Mouse (Mus musculus): ENCODE data around the gene Fam129b. TPM values are rescaled to one million over a fixed set of nuclear protein-coding genes. Genes with fewer than 3 reads are reported as not detected.
A peak's percentile ranks its signal among the peaks of the same experiment; 100 is the strongest.

The Fam129b gene
- polyA plus RNA-seq, 2 experiments = 2.7 to 5.9 TPM

DNA sequence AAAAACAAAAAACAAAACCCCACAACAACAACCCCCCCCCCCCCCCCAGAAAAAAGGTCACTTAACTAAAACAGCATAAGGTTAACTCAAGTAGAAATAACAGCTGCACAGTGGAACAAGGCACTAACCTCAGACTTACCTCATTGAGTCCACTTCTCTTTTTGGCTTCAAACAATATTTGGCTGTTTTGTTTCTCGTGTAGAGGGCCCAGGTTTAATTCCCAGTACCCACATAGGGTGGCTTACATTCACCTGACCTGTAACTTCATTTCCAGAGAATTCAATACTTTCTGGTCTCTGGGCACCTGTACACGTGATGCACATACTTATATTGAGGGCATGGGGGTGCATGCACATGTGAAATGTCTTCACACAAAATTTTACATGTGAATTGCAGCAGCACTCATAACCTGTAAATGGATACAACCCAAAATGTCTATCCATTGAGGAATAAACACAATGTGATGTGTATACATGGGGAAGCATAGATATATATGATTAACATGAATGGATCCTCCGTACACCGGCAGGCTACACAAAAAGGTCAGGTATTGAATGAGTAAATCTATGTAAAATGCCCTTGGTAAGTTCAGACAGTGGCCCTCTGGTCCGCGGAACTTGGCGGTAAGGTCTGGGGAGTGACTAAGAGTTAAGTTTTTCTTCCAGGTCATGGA lies 89.7 kb downstream of the Fam129b start:
- Histone ChIP-seq H3K9ac (replicated peaks) (peak overlapping the region; percentile 92), H3K36me3 (replicated peaks; ENCODE audit: control insufficient read depth, insufficient read depth, low read depth) (peaks cover 19% of the 10 kb centered on the region), H3K27me3 (ENCODE audit: control insufficient read depth, insufficient read depth, low read length) (no peaks in the 10 kb centered on the region), H3K4me3 (ENCODE audit: insufficient read depth in 1 of 2, low read depth in 2 of 2, low read length in 2 of 2) (peak overlapping the region in 1 of 2 experiments; percentile 80; a peak in 2 of 4 replicates), H3K4me2 (ENCODE audit: low read depth) (peak overlapping the region; percentile 89), H3K4me1 (replicated peaks; ENCODE audit: control insufficient read depth in 2 of 2, insufficient read depth in 2 of 2, low read length in 1 of 2) (peaks cover 11 to 24% of the 10 kb centered on the region in 2 experiments), H3K27ac (peak overlapping the region; percentile 86), H3K9me3 (ENCODE audit: control insufficient read depth, low read length) (no peaks in the 10 kb centered on the region)
- TF ChIP-seq CTCF (IDR thresholded peaks at IDR 0.05; ENCODE audit: low read depth) (no peak), EP300 (IDR thresholded peaks at IDR 0.05; ENCODE audit: low read depth) (no peak)
- WGBS (ENCODE audit: insufficient replicate concordance) = 8% methylated on average over 7 of the region's 7 CpGs
- ATAC-seq (ENCODE audit: insufficient read depth) (no peak), DNase-seq (ENCODE audit: low read depth in 3 of 3, low spot score in 3 of 3) (no peak)

DNA sequence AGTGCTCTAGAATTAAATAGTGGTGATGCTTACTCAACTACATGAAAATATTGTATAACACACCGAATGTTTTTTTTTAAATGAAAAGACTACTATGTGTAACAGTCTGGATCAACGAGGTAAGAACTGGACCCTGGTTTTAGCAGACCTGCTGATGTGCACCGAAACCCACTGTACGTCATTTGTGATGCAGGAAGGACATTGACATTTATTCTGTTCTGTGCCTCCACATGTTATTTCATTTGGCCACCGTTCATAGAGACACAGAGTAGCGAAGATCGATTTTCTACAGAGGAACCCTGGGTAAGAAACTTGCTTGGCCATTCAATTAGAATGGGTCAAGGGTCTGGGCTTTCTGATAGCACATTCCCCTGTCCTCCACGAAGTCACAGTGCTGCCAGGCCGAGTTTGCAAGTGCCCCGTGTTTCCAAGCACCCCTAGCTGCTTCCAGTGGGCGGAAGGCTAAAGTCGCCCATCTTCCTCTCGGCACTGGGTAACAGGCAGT lies 90.3 kb downstream of the Fam129b start:
- Histone ChIP-seq H3K27me3 (ENCODE audit: control insufficient read depth, insufficient read depth, low read length) (no peaks in the 10 kb centered on the region), H3K4me1 (replicated peaks; ENCODE audit: control insufficient read depth in 2 of 2, insufficient read depth in 2 of 2, low read length in 1 of 2) (peaks cover 11 to 20% of the 10 kb centered on the region in 2 experiments), H3K27ac (peak overlapping the region; percentile 86), H3K4me3 (ENCODE audit: insufficient read depth in 1 of 2, low read depth in 2 of 2, low read length in 2 of 2) (peak overlapping the region; percentile 74 to 80), H3K9ac (replicated peaks) (peak overlapping the region; percentile 92), H3K4me2 (ENCODE audit: low read depth) (peak overlapping the region; percentile 89), H3K9me3 (ENCODE audit: control insufficient read depth, low read length) (no peaks in the 10 kb centered on the region), H3K36me3 (replicated peaks; ENCODE audit: control insufficient read depth, insufficient read depth, low read depth) (peaks cover 19% of the 10 kb centered on the region)
- ATAC-seq (ENCODE audit: insufficient read depth) (no peak), DNase-seq (ENCODE audit: low read depth in 3 of 3, low spot score in 3 of 3) (no peak)
- no peak for TF ChIP-seq EP300 (IDR thresholded peaks at IDR 0.05; ENCODE audit: low read depth)
- no peak for TF ChIP-seq CTCF (IDR thresholded peaks at IDR 0.05; ENCODE audit: low read depth)
- WGBS (ENCODE audit: insufficient replicate concordance) = 4% methylated on average over 13 of the region's 13 CpGs

DNA sequence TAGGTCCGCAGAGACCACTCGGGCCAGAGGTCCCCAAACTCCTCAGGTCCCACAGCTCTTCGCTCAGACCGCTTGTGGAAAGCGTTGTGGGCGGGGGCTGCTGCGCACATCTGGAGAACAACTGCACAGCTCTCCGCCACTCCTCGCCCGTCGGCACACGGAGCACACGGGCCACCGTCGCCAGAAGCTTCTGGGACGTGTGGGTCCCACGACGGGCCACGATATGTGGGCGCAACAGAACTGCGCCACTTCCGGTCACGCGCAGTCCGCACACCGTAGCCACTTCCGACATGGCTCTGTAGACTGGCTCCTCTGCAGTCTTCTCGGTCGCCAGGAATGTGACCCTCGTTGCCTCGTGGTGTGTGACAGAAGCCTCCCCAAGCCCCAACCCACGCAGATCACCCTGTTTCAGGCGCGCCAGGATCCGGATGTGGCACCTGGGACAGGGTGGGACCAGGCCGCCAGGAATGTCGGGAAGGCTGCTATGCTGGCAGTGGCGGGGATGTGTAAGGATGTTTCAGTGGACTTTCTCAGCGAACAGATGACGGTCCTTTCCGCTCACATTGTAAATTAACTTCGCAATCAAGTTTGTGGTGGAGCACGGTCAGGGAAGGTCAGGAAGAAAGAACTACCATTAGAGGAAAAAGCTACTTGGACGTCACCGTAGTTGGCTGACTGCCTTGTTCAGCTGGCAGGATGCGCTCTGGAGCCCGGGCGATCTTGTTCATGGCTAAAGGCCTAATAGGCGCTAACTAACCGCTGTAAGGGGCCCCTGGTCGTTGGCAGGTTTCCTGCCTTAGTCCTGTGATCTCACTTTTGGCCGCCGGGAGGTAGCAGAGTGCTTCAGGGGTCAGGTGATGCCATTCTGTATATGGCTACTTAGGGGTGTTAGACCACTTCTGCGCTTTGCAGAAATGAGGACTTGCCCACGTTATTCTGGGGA lies 91.0 kb downstream of the Fam129b start:
- peaks cover 11 to 20% of the 10 kb centered on the region in 2 experiments for H3K4me1 ChIP-seq (replicated peaks; ENCODE audit: control insufficient read depth in 2 of 2, insufficient read depth in 2 of 2, low read length in 1 of 2)
- H3K4me2 ChIP-seq (ENCODE audit: low read depth) = peak overlapping the region; percentile 89
- under 1% methylated on average over 55 of the region's 55 CpGs for WGBS (ENCODE audit: insufficient replicate concordance)
- peak overlapping the region; percentile 86 for H3K27ac ChIP-seq
- peaks cover 19% of the 10 kb centered on the region for H3K36me3 ChIP-seq (replicated peaks; ENCODE audit: control insufficient read depth, insufficient read depth, low read depth)
- no peaks in the 10 kb centered on the region for H3K9me3 ChIP-seq (ENCODE audit: control insufficient read depth, low read length)
- H3K27me3 ChIP-seq (ENCODE audit: control insufficient read depth, insufficient read depth, low read length) = no peaks in the 10 kb centered on the region
- ATAC-seq (ENCODE audit: insufficient read depth) (peak; percentile 80), DNase-seq (ENCODE audit: low read depth in 3 of 3, low spot score in 3 of 3) (peak; percentile 66 to 70 (median 68))
- H3K9ac ChIP-seq (replicated peaks) = peak overlapping the region; percentile 92
- no peak for TF ChIP-seq EP300 (IDR thresholded peaks at IDR 0.05; ENCODE audit: low read depth)
- TF ChIP-seq CTCF (IDR thresholded peaks at IDR 0.05; ENCODE audit: low read depth) = peak; percentile 83
- peak overlapping the region; percentile 74 to 80 for H3K4me3 ChIP-seq (ENCODE audit: insufficient read depth in 1 of 2, low read depth in 2 of 2, low read length in 2 of 2)

DNA sequence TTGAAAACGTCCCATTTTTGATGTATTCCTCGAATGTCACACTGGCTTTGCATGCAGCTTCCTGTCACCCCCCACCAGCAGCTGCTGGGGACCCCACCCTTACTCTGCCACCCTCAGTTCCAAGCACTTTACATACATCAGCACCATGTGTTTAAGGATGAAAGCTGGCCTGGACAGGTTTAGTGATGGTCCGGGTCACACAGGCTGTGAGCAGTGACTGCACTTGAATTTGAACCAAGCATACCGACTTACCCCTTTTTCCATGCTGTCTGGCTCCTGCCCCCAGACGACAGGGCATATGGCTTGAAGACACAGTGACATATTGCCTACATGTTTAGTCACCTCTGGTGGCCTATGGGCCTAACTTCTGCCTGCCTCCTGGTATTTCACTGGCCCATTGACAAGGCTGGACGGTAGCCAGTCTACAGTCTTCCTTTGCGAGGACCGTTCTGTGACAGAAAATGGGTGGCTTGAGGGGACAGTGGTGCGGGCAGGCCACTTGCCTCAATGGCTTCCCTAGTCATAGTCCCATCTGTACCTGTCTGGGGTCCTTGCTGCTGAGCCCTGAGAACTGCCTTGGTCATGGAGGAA lies 92.2 kb downstream of the Fam129b start:
- no peak for TF ChIP-seq CTCF (IDR thresholded peaks at IDR 0.05; ENCODE audit: low read depth)
- no peak for TF ChIP-seq EP300 (IDR thresholded peaks at IDR 0.05; ENCODE audit: low read depth)
- Histone ChIP-seq H3K27me3 (ENCODE audit: control insufficient read depth, insufficient read depth, low read length) (no peaks in the 10 kb centered on the region), H3K27ac (no peak overlapping the region), H3K4me2 (ENCODE audit: low read depth) (peak overlapping the region; percentile 89), H3K4me1 (replicated peaks; ENCODE audit: control insufficient read depth in 2 of 2, insufficient read depth in 2 of 2, low read length in 1 of 2) (peaks cover 11 to 20% of the 10 kb centered on the region in 2 experiments), H3K9ac (replicated peaks) (peak overlapping the region; percentile 92; the same call in 1 of the 2 replicates), H3K36me3 (replicated peaks; ENCODE audit: control insufficient read depth, insufficient read depth, low read depth) (peaks cover 16% of the 10 kb centered on the region), H3K9me3 (ENCODE audit: control insufficient read depth, low read length) (no peaks in the 10 kb centered on the region), H3K4me3 (ENCODE audit: insufficient read depth in 1 of 2, low read depth in 2 of 2, low read length in 2 of 2) (peak overlapping the region in 1 of 2 experiments; percentile 80; a peak in 1 of 4 replicates)
- no peak for DNase-seq (ENCODE audit: low read depth in 3 of 3, low spot score in 3 of 3)
- 71% methylated on average over 9 of the region's 9 CpGs for WGBS (ENCODE audit: insufficient replicate concordance)
- no peak for ATAC-seq (ENCODE audit: insufficient read depth)

All from liver, embryonic 14.5 days (tissue).